Mouse (Mus musculus) layer of hippocampus, postnatal 25 days (tissue): ENCODE data around the gene Fam178b. TPM values are rescaled to one million over a fixed set of nuclear protein-coding genes. Genes with fewer than 3 reads are reported as not detected.
"Not testable (repeated sequence)": the region's sequence is repeated elsewhere in the genome, so short reads cannot be mapped to it uniquely, and the experiment has no call there.

Source experiments
- DNase-seq, 2 experiments: peaks; one replicate each; pipeline ENCODE4 v3.0.0; 2022; ENCODE audit warnings: mixed read lengths in 2 of 2, low spot score in 1 of 2; ENCODE audit errors: extremely low spot score in 1 of 2
- total RNA-seq, 2 experiments: library from RNA; stranded (reverse); gene quantifications; 2 replicates each; pipeline ENCODE4 v1.2.3; 2021

Gene Fam178b
- total RNA-seq, 2 experiments from 2014 or later = 0.34 TPM; not detected in 1

- no peak for DNase-seq
Observed at GRCm38 (mm10) chr1:36632090-36632489, 50.9 kb downstream of the Fam178b start.

DNA sequence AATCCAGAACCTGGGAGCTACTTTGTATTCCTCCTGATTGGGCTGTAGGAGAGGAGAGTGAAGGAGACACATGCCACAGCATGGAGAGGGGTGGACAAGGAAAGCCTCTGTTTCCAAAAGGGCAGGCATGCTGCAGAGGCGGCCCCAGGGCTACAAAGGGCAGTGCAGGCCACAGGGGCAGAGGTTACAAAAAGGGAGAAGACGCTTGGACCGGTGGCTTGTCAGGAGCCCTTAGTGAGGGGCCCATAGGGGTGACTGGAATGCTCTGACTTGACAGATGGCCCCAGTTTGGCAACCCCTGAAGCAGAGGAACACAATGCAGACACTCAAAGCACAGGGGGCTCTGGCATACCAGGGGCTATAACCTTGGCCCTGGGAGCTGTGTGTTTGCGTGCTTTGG is 51.6 kb downstream of the Fam178b start:
- DNase-seq = no peak

DNA sequence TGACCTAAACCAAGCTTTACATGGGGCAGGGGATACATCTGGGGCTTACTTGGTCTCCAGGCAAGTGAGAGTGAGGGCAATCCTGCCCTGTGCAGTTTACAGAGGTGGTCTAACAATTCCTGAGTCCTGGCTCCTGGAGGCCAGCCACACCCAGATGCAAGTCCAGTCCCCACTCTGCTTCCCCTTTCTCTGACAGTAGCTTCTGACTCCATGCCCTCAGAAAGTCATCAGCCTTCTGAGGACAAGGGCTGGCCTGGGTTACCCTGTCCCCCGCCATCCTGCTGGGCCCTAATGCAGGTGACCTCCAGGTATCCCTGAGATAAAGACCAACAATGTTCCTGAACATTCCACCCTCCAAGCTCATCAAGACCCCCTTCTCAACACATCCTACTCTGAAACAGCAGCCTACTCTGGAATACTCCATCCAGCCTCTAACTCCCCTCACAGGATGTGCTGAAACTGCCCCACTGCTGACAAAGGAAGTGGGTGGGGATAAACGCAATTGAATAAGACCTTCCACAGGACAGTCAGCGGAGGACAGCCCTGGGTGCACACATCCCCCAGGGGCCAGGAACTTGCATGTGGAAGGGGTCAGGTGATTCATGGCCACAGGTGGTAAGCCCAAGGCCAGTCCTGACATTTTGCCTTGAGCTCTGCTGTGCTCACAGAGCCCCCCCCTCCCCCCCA is 52.8 kb downstream of the Fam178b start:
- DNase-seq = no peak

GRCm38 (mm10) chr1:36628585-36628984 is 54.4 kb downstream of the Fam178b start:
- no peak for DNase-seq

DNA sequence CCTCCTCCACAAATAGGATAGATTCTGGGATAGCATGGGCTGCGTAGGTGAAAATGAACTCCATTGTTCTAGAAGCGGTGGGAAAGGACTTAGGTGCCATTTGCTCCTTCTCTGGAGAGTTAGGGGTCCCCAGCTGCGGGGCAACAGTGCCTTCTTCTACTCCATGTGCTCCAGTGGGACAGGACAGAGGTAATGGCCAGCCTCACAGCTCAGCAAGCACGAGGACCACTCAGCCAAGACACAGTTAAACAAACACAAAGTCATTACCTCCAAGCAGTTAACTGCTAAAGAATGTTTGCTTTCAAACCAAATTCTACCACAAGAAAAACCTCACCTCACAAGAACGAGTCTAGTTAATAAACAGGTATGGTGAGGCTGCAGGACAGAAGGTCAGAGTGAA is 57.5 kb downstream of the Fam178b start:
- DNase-seq = no peak

GRCm38 (mm10) chr1:36615958-36616357 is 67.0 kb downstream of the Fam178b start:
- DNase-seq = not testable (repeated sequence)

GRCm38 (mm10) chr1:36615188-36615587 is 67.8 kb downstream of the Fam178b start:
- DNase-seq = no peak

- DNase-seq = no peak
Observed at GRCm38 (mm10) chr1:36614584-36614983, 68.4 kb downstream of the Fam178b start.

DNA sequence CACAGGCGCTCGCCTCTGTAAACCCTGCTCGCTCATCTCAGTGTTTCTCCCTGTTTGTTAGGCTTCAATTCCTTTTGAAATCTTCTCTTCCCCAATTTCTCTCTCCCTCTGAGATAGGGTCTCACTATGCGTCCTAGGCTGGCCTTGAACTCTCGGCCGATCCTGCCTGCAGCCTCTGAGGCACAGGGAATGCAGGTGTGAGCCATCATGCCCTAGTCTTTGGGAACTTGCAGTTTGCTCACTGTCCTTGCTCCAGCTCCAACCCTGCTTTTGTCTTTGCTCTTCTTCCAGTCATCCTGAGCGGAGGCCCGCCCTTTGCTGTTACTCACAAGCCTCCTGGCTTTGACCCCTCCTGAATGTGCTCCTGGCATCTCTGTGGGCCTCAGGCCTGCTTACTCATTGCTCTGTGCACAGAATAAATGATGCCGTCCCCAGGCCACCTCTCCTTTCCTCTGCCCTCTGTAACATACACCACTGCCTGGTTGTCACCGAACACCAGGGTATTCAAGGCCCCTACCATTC is 69.5 kb downstream of the Fam178b start:
- no peak for DNase-seq

- DNase-seq = no peak
Observed at GRCm38 (mm10) chr1:36612362-36612761, 70.6 kb downstream of the Fam178b start.

DNA sequence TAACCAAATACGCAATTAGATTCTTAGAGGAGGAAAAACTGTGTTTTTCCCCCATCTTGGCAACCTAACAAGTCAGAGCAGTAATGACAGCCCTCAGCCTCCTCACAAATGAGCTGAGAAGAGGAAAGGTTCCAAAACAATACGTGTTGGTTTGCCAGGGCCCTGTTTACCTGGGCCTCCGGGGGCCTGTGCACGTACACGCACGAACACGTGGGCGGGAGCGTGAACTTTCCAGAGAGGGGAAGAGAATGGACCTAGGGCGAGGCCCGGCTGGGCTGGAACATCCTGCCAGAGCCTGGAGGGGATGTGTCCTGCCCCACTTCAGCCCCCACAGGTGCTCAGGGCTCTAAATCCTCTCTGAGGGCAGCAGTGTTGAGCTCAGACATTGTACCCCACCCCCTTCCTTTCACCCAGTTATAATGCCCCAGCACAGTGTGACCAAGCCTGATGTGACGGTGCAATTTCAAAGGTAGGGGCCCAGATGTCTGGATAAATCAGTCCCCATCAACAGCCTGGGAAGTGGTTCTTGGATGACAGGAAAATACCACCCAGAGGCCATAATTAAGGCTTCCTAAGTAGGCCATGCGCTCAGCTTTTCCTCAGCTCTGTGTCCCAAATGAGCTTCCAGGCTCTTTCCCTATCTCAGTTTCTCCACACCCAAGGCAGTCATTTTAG is 71.4 kb downstream of the Fam178b start:
- DNase-seq = no peak

- no peak for DNase-seq
Observed at GRCm38 (mm10) chr1:36608211-36608610, 74.8 kb downstream of the Fam178b start.

DNA sequence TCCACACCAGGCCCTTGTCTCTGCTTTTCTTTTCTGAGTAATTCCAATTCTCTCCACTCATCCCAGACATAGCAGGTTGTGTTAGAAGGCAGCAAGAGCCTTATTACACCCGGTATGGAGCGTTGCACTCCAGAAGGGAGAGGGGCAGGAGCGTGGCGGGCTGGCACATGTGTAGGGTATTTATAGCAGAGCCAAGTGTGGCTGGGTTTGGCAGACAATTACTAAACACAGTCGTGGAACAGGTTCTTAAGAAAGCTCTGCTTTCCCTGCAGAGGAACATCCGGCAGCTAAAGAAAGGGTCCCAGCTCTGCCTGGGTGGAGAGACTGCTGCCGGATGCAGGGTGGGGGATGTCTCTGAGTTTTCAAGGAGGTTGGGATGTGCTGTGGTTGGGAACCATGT is 76.0 kb downstream of the Fam178b start:
- DNase-seq = no peak

- DNase-seq = no peak
Observed at GRCm38 (mm10) chr1:36604254-36605156, 78.5 kb downstream of the Fam178b start.

- peak in 1 of 2 experiments; percentile 29 for DNase-seq
Observed at GRCm38 (mm10) chr1:36603361-36603760, 79.6 kb downstream of the Fam178b start.

DNA sequence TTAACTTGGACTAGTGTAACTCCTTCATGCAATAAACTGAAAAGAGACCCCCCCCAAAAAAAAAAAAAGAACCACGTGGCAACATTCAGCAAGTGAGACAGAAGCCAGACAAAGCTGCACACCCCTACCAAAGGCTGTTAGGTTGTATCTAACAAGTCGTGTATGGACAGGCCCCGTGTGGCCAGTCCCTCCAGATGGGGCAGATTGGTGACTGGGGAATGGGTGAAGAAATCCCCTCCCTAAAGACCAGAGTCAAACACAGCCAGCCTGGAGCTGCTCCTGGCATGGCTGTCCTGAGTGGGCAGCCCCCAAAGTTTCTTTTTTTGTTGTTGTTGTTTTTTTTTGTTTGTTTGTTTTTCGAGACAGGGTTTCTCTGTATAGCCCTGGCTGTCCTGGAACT is 80.7 kb downstream of the Fam178b start:
- DNase-seq = no peak

GRCm38 (mm10) chr1:36598411-36598810 is 84.6 kb downstream of the Fam178b start:
- DNase-seq = no peak

DNA sequence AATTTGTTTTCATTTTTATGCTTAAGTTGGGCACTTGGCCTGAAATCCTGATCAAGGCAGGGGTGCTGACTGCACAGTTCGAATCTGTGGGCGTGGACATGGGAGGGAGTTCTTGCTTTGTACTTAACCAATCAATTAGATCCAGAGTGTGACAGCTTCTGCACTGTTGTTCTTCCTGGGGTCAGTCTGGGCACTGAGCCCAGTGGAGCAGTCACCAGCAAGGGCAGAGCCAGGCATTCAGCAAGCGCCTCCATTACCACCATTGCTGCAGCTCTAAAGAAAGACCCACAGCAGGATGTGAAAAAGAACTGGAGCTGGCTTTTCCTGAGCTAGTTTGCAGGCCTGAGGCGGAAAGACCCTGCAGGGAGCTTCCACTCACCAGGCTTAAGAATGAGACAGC is 86.9 kb downstream of the Fam178b start:
- DNase-seq = peak in 1 of 2 experiments; percentile 27

DNA sequence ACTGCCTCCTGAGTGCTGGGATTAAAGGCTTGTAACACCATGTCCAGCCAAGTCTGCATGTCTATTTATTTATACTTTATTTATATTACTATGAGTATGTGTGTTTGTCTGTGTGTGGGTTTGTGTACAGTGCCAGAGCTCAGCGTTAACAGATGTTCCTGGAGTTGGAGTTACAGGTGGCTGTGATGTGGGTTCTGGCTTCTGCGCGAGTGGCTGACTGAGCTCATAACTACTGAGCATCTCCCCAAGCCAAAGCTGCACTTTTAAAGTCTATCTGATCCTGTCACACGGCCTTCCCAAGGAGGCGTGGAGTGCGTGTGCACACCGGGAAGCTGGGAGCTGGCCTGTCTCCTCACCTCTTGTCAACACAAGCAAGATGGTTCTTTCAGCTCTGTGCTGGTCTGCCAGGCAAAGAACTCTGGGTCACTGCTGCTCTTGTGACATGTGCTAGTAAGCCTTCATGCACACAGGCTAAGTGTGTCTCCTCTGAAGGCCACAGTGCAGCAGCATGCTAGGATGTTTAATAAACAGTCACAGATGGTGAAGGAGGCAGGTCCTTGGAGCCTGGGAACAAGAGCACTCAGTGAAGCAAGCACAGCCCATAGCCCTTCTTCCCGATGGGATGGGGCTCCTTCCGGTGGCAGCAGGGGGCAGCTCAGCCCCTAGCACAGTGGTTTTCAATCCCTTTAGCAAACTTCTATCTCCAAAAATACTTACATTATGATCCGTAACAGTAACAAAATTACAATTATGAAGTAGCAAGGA is 87.6 kb downstream of the Fam178b start:
- no peak for DNase-seq

- DNase-seq = no peak
Observed at GRCm38 (mm10) chr1:36593099-36593498, 89.9 kb downstream of the Fam178b start.
